Mouse (Mus musculus) thymus, postnatal 36 days (tissue): ENCODE results near the gene Tgfbr3.

Experiments
- DNase-seq, 2 experiments: peaks; one replicate each; pipeline ENCODE4 v3.0.0; 2022; ENCODE audit warnings: mixed read lengths in 2 of 2

The Tgfbr3 gene

DNA sequence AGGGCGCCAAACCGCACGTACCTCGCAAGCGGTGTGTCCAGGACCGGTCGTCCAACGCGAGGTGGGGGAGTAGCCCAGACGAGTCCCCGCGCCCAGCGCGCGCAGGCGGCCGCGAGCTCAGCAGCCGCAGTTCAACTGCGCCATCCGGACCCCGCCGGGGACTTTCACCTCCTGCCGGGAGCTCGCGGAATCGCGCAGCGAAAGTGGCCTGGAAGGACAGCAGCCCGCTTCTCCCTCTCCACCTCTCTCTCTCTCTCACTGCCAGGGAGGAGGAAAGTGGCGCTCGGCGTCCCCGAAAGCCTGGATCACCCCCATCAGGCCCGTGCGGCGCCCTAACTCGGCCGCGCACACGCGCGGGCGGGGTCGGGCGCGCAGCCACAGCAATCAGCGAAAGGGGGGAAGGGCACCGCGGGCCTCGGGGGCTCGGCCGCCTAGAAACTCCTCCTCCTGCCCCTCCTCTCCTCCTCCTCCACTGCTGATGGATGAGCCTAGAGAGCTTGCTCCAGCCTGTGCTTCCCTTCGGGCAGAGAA, at the start of gene Tgfbr3:
TSS of gene Tgfbr3 (minus strand) at position 396 of the 531 bp plus-strand sequence.
- DNase-seq, result peak; percentile 81

DNA sequence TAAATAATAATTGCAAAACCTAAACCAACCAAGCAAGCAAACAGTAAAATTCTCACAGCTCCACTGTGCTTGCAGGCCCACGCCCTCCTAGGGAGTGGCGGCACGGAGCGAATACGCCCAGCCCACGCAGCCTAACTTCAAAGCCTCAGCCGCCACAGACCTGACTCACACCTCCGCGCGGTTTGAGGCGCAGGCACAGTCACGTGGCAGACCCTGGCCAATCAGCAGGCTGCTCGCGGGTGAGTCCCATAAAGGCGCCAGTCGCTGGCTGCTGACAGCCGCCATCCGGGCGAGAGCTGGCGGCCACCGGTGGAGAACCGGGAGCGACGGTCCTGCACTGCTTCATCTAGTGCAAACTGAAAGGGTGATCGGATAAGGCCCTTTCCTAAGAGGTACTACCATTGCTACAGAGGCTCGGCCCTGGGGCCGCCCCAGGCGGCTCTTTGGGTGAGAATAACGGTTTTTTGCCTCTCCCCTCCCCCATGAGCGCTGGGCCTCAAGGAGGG, 41.5 kb upstream of the Tgfbr3 start, which contains the start of gene Brdt:
TSS of gene Brdt (plus strand) at position 244 of the 506 bp plus-strand sequence.
- DNase-seq, result no peak

DNA sequence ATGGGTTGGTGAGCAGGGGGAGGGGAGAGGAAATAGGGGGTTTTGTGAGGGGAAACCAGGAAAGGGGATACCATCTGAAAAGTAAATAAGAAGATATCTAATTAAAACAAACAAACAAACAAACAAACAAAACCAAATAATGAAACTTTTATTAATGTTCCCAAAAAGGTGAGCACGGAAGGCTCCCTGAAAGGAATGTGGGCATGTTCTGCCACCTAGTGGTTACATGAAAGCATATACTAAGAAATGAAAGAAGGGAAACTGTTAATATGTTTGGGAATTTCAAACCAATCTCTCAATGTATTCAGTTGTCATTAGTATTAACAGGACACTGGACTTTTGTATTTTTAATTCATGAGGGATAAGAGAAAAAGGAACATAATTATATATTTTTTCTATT, 31.3 kb upstream of the Tgfbr3 start:
- DNase-seq, result no peak

DNA sequence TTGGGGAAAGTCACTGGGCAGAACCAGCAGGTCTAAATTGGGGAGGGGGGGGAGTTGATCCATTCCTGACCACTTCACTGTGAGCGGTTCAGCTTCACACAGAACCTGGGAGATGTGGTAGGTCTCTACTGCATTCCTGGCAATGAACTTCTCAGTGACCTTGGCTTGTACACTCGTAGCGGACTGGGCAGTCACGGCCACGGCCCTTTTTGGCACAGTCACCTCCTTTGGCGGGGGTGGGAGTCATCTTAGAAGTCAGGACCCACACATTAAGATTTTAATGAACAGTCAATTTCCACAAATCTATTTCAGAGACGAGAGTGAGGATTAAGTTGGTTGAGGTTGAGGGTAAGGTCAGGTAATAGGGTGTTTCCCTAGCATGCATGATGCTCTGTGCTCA, 27.7 kb upstream of the Tgfbr3 start:
- DNase-seq, result no peak

DNA sequence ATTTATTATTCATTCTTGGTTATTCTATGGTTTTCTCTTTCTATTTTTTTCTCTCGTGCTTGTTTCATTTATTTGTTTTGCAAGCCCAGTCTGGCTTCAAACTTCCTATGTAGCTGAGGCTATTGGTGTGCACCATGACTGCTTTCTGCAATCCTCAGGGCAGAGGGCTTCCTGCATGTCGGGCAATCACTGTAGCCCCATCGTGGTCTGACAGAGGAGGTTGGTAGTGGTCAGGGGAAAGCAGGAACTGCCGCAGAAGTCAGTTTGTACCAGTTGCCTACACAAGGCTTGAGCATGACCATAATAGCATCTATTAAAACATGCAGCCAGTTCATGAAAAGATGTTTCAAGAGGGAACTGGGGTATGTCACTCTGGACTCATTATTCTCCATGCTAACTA, 18.0 kb upstream of the Tgfbr3 start:
- no peak for DNase-seq

DNA sequence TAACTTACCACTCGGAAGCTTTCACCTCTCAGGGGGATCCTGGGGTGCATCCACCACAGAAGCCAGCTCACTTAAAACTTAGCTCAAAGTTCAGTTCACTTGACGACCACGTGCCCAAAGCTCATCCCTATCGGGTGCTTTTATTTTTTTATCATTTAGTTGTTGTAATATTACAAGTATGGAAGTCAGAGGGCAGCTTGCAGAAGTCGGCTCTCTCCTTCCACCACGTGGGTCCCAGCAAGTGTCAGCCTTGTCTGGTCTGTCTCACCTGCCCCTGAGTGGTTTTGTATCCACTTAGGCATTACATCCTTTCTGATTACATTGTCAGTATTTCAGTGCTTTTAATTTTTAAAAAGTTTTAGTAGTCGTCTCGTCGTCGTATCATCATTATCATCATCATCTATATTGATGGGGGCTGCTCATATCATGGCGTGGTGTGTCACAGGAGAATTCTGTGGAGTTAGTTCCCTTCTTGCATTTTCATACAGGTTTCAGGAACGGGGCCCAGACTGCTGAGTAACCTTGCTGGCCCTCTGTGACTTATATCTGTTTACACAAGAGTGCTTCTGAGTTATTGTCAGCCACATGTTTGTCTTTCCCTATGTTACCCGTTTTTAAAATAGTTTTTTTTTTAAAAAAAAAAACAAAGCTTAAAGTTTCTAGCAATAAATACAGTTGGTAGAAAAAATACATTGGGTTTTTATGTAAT, 14.8 kb upstream of the Tgfbr3 start:
- no peak for DNase-seq

DNA sequence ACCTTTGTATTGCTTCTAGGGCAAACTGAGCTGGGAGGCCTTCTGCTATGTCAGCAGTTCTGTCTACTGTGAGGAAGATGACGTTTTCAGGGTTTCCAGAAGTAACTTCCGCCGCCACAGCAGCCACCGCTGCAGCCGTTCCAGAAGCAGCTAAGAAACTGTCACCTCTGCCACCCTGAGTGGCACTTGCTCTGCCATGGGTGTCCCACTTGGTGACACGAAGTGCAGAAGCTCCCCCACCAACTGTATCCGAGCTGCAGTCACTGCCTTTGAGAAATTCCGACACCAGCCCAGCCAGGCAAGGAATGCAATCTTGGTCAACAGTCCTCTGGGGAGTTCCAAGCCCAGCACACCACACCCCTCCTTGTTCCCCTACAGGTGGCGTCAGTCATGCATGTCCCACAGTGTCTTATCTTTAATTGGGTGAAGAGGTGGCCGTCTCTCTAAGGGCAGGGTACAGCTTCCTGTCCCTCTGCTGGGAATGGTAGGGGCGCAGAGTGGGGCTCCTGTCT, 14.0 kb upstream of the Tgfbr3 start:
- DNase-seq, result peak; percentile 45 to 58

DNA sequence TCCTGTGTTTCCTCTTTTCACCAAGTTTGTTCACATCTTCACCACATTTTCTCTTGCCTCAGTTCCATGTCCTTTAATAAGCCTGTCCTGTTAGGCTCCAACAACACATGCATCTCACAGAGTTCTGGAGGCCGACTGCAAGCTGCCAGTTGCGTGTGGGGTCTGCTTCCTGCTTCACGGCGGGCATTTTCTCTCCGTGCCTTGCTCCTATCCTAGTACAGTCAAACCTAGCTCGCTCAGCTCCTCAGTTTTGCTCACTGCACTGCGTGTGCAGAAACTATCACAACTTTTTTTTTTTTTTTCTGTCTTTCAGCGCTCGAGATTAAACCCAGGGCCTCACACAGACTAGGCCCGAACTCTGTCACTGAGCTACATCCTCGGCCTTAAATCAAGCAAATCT, 9.4 kb upstream of the Tgfbr3 start:
- DNase-seq, result no peak

DNA sequence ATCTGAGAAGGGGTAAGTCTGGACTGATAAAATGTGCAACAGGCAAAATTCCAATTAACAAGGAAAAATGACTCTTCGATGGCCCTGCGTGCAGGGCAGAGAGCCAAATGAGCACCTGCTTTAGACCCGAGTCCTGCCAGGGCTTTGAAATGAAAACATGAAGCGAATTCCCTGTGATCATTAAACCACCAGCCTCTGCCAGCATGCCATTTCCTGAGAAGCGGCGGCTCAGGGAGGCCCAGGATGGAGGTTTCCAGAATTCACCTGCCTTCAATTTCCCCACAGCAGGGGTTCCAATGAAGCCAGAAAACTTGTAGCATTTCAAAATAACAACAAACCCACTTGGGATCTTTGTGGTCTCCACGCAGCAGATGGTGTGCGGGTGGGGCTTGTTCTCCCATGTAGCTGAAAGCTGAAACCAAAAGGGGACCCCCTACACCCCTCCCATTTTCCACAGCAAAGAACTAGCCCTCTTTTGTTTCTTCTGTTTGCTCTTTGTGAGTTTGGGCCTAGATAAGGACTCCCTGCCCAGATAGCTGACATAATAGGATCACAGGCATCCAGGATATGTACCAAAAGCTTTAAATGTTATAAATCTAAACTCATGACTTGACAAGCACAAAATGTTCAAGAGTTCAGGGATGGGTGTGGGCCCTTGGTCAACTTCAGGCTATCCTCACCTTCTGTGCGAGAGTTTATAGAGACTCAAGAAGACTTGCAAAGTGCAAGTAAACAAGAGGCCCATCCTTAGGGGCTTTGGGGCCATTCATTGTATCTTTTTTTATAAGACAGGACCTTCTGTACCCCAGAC, 7.3 kb upstream of the Tgfbr3 start:
- DNase-seq, result no peak

DNA sequence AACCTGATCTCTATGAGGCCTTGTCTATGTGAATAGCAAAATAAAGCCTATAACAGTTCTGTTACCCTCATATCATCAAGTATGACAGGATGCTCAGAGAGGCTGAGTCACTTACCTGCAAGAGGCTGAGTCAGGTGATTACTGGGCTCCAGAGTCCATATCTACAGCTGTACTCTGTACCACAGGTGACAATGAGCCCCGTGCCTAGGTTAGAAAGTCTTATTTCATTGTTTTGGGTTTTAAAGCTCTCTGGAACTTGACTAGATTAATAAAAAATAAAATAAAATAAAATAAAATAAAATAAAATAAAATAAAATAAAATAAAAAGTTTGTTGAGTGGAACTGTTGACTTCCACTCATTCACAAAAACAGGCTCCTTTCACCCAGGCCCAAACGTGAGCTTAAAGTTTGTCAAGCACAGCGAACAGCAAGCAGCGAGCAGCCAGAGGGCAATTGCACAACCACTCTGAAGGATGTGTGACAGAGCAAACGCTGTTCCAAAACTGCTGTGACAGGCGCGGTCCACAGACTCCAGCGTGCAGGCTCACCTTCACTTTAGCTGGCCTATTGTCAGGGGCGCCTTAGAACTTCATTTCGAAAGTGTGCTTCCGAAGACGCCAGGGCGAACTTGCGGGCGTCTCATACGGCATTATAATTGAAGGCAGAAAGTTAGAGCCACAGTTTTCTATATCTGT, 6.5 kb upstream of the Tgfbr3 start:
- DNase-seq, result no peak

DNA sequence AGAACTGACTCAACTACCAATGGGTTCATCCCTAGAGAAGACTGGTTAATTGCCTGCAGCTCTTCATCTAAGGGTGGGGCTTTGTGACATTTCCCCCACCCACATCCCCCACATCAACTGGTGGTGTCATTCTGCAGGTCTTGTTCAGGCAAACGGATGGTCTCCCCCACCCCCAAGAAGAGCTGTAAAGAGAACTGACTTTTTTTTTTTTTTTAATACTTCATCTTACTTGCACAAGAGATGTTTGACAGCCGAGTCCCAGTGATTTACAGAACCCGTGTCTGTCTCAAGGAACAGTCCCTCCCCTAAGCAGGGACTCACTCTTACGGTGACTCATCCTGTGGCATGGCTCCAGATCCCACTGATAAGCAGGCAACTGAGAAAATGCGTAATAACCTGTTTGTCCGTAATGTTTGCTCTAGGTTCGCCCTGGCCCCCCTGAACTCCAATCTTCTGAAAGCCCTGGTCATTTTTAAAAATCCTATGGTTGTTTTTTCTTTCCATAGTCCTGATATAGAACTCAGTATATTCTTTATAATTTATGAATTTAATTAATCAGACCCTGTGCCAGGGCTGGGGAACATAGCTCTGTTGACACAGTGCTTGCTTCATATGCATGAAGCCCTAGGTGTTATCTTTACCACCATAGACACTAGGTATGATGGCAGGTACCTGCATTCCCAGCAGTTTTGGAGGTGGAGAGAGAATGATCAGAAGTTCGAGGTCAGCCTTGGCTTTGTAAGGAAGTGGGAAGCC, 5.8 kb upstream of the Tgfbr3 start:
- no peak for DNase-seq

DNA sequence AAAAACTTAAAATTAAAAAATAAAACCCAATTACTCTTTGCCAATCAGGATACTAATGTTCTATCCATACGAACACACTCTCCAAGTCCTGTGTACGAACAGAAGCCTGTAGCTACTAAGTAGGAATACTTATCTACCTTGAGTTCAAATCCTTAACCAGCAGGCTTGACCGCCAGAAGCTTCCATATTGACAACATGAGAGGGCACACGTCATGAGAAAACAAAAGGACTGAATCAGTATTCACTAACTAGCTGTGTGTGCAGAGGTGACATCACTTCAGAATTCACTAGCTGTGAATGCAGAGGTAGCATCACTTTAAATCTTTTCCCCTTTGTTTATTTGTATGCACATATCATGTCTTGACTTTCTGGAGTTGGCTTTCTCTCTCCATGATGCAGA, 4.6 kb upstream of the Tgfbr3 start:
- DNase-seq, result no peak

DNA sequence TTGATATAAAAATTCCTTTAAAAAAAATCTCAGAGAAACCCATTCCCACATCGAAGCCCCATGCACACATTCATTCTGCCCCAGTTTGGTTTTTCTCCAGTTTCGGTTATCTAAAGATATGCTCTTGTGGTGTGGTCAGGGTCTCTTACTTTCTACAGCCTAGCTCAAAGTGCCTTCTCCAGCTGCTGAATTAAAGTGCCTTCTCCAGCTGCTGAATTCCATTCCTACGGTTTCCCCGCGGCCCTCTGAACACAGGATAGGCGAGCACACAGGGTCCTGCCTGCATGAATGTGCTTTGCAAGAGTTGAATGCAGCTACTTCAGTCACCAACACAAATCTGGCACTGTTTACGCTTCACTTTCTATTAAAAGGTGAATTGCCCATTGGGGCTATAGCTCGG, 557 bp upstream of the Tgfbr3 start:
- DNase-seq, result no peak

DNA sequence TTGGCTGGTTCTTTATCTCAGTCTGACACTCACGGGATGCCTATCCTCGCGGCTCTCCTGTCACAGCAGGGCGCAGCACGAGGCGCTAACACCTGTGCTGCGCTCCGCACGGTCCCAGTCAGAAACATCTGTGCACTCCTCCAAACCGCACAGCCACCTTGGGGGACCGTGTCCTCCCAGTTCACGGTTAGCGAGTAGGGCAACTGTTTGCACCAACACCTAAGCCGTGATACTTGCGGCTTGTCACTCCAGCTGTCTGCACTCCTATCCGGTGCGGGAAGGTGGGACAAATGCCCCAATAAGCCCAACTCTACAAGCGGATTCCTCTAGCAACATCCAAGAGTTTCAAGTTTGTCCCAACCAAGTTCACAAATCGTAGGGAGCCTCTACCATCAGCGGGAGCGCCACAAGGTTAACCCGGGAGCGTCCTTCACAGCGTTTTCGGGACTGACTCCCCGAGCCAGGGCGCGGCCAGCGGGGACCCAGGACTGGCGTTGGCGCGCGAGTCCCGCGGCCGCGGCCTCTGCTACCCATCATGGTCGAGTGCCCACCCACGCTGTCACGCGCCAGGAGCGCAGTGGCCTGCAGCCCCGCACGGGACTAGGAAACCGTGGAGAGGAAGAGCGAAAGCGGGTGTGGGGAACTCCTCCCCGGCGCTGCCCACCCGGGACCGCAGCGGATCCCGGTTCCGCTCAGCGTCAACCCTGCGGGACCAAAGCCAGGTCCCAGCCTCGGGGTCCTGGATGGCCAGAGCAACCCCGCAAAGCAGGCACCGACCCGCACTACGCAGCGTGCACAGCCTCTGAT, 799 bp downstream of the Tgfbr3 start:
- DNase-seq, result peak; percentile 77 to 86

DNA sequence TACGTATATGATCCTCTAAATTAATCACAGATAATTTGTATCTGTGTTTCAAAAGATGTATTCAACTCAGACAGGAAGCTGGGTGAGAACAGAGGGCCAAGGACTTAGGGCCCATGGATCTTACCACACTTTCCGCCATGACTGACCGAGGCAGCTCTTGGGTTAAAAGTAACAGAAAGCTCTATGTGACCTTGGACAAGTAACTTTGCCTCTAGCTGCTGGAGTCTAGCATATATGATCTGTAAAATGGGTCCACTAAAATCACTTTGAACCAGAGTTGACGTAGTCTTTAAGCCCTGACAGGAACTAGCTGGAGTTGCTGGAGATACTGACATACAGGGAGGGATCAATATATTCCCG, 1.5 kb downstream of the Tgfbr3 start:
- no peak for DNase-seq

DNA sequence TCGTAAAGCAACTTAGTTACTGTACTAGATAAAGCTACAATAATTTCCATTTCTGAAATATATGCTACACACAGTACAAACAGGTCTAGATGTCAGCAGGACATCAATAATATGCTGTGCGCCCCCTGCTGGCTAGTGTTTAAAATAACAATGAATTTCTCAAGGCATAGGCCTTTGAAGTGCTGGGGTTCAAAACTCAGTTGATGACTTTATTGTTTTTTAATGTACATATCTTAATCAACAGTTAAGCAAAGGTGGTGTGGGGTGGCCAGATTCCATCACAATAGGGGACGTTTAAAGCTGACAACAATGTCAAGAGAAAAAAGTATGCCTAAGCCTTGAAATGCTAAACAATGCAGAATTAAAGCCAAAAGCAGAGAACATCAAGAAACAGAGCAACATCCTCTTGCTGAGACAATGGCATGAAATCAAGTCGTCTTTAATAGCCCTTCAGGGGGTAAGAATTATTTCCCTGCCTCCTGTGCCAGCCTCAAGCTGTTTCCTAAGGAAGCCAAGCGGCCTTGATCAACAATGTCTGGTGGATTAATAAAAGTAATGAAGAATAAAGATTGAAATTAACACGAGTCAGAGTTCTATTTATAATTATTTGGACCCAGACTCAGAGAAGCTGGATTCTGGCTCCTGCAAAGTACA, 2.0 kb downstream of the Tgfbr3 start:
- peak; percentile 73 to 76 for DNase-seq

DNA sequence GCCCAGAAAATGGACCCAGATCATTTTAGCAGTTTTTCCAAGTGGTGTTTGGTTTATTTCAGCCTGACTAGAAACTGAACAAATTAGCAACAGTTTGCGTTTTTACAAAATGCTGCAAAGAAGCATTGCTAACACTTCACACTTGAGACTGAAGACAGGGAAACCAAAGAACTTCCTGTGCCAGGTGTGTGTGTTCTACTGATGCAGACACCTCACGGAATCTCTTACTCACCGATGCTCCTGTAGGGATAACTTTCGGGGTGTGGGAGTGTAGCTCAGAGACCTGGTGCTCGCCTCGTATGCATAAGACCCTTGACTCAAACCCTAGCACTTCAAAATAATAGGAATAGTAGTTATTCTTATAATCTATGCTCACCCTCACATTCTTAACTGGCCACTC, 3.9 kb downstream of the Tgfbr3 start:
- DNase-seq, result no peak

DNA sequence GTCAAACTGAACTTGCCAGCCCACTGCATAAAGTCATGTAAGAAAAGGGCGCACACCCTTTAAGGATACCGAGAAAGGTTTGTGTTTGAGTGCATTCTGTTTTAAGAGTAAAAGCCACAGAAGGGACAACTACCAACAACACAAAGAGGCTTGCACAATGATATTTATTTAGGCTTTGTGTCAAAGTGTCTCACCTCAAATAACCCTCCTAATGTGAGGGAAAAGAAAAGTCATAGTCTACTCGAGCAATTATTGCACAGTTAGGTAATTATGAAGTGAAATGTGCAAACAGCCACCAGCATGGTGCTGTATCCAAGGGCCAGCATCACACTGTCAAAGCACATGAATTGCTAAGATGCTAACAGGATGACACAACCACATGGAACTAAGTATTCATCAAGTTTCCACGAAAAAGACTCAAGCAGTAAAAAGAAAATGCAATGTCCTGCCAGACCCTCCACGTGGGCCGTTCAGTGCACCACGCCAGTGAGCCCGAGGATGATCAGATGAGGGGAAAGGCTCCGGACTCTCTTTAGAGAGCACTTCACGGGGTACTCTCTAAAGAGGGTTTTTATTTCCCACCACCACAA, 5.4 kb downstream of the Tgfbr3 start:
- DNase-seq, result no peak

DNA sequence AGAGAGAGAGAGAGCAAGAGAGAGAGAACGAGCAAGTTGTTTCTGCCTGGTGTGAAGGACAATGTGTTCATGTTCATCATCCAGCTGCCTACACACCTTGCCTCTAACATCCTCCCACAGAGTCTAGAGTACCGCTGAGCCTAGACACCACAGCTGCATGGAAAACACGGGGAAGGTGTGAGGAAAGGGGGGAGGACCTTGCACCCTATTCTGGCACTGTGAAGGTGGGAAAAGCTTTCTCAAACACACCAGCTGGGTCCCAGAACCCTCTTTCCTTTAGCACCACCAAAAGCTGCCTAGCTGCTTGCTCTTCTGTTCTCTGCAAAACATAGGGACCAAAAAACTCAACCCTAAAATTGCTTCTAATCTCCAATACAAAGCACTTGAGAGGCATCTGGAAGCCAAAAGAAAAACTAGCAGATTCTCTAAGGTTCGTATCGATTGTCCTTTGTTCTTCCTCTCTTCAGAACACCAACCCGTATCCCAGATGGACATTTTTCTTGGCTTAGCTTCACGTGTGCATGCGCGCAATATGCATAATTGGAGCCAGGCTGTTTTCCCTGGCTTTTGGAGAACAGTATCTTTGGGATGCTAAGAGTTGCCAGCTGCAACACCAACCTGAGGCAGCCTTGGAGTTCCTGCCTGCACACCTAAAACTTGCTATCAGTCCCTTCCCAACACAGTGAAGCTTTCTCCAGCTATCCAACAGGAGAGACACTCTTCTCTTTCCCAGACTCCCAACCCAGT, 6.7 kb downstream of the Tgfbr3 start:
- no peak for DNase-seq

DNA sequence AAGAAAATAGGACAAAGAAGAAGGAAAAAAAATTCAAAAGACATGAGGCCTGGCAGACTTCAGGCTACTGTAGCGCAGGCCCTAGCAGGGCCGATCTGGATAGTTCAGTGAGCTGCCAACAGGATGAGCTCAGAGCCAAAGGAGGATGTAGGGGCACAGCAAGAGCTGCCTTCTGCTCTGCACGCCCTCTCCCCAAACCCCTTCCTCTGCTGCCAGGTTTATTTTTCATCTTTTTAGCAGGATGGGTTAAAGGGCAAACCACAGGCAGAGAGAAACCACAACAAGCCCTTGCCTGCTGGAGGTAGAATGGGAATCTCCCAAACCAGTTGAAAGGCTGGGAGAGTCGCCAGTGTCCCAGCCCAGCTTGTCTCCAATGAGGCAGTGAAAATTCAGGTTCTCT, 10.2 kb downstream of the Tgfbr3 start:
- peak in 1 of 2 experiments; percentile 24 for DNase-seq
